Mouse (Mus musculus) hindbrain, embryonic 11.5 days (tissue): ENCODE data around the gene Nsun4. TPM values are rescaled to one million over a fixed set of nuclear protein-coding genes. Genes with fewer than 3 reads are reported as not detected.
A peak's percentile ranks its signal among the peaks of the same experiment; 100 is the strongest.

ENCODE experiments used
- ATAC-seq: fragments of 200-750 bp; cut with Nextera tagmentation; 2 replicates; pipeline ENCODE4 v1.8.0; 2017; ENCODE audit warnings: mild to moderate bottlenecking, moderate TSS enrichment, moderate library complexity; ENCODE audit not compliant: low FRiP score
- DNase-seq: peaks from one replicate; pipeline ENCODE4 v3.0.0-alpha.2; 2015; ENCODE audit warnings: low spot score
- H3K27ac ChIP-seq: fragments of 300-500 bp; sonication (generic); 2 replicates; pipeline ENCODE4 v1.5.1; 2014; ENCODE audit warnings: mild to moderate bottlenecking, low read depth, low read length
- H3K27me3 ChIP-seq: fragments of 300-500 bp; sonication (generic); 2 replicates; pipeline ENCODE4 v1.6.1; 2014; ENCODE audit warnings: mild to moderate bottlenecking, low read length, moderate library complexity, mixed read lengths; ENCODE audit not compliant: control insufficient read depth, insufficient read depth
- H3K36me3 ChIP-seq: fragments of 300-500 bp; sonication (generic); 2 replicates; pipeline ENCODE4 v1.6.1; 2014; ENCODE audit warnings: mild to moderate bottlenecking, low read length, moderate library complexity, mixed read lengths; ENCODE audit not compliant: control insufficient read depth, insufficient read depth
- H3K4me1 ChIP-seq: fragments of 300-500 bp; sonication (generic); replicated peaks from 2 replicates; pipeline ENCODE4 v1.6.1; 2014; ENCODE audit warnings: low read length, mixed read lengths; ENCODE audit not compliant: control insufficient read depth, insufficient read depth
- H3K4me2 ChIP-seq: fragments of 300-500 bp; sonication (generic); replicated peaks from 2 replicates; pipeline ENCODE4 v1.6.1; 2014; ENCODE audit warnings: mild to moderate bottlenecking, low read depth, low read length
- H3K4me3 ChIP-seq: fragments of 300-500 bp; sonication (generic); 2 replicates; pipeline ENCODE4 v1.5.1; 2014; ENCODE audit warnings: low read depth, low read length
- H3K9ac ChIP-seq: fragments of 300-500 bp; sonication (generic); 2 replicates; pipeline ENCODE4 v1.6.1; 2014; ENCODE audit warnings: low read depth, low read length
- H3K9me3 ChIP-seq: fragments of 300-500 bp; sonication (generic); 2 replicates; pipeline ENCODE4 v1.6.1; 2016; ENCODE audit warnings: low read length; ENCODE audit not compliant: control insufficient read depth
- WGBS: fragments of 180-500 bp; shearing (Covaris S2); extraction: QIAGEN DNeasy Blood & Tissue Kit; methylation state at CpG from one replicate; pipeline ENCODE4 v1.1.7; 2014; 5-methylcytosine and 5-hydroxymethylcytosine counted together
- polyA plus RNA-seq: library from polyadenylated mRNA; unstranded; fragments of >200 nt; fragmentation: Nextera tagmentation; extraction: Ambion mirVana; gene quantifications from 2 replicates; pipeline ENCODE4 v1.2.1, GENCODE M21; 2014

Nsun4 gene
- polyA plus RNA-seq, 1 experiment from 2014 or later = 19.3 TPM

DNA sequence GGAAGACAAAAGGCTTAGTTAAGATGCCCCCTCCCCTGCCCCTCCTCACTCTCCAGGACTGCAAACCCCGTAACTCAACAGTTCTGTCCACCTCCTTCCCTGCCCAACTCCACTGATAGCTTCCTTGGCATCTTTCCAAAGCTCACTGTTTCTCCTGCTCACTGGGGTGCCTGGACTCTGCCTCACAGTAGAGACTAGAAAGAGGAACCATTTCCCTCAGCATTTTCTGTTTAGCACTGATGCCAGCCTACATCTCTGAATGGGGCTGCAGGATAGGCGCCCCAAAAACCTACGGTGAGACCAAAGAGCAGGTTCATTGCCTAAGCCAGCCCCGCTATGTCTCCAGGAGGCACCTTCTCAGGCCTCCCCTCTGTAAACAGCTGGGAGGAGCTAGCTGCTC, 52.5 kb downstream of the Nsun4 start:
- H3K4me2 ChIP-seq = no peak overlapping the region
- no peak overlapping the region for H3K9ac ChIP-seq
- H3K9me3 ChIP-seq = no peaks in the 10 kb centered on the region
- no peak overlapping the region for H3K27ac ChIP-seq
- H3K27me3 ChIP-seq = no peaks in the 10 kb centered on the region
- WGBS = 78% methylated on average over 4 of the region's 4 CpGs
- ATAC-seq (no peak), DNase-seq (no peak)
- H3K4me1 ChIP-seq = no peaks in the 10 kb centered on the region
- no peaks in the 10 kb centered on the region for H3K36me3 ChIP-seq
- no peak overlapping the region for H3K4me3 ChIP-seq

DNA sequence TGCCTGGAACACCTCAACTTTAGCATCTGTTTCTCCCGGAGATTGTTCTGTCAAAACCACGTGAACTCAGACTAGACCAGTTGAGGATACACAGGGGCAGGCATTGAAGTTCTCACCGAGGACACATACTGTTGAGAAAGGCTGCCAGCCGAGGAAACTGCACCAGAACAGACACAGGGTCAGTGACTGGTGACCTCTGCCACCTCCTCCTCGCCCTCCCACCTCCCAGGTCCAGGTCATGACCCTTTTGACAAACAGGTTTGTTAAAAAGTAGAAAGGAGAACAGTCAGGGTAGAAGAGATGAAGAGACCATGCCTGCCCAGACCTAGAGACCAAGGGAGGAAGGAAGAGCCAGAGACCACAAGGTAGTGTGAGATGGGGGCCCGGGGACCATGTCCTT, 53.0 kb downstream of the Nsun4 start:
- ATAC-seq = no peak
- WGBS = 38% methylated on average over 6 of the region's 6 CpGs
- H3K4me2 ChIP-seq = no peak overlapping the region

GRCm38 (mm10) chr4:115996729-115997128, 56.9 kb downstream of the Nsun4 start:
- H3K9ac ChIP-seq = no peak overlapping the region
- no peaks in the 10 kb centered on the region for H3K4me1 ChIP-seq
- ATAC-seq (no peak), DNase-seq (no peak)
- no peaks in the 10 kb centered on the region for H3K9me3 ChIP-seq
- no peaks in the 10 kb centered on the region for H3K27me3 ChIP-seq
- H3K27ac ChIP-seq = no peak overlapping the region
- WGBS = 88% methylated on average over 4 of the region's 4 CpGs
- H3K4me2 ChIP-seq = no peak overlapping the region
- no peaks in the 10 kb centered on the region for H3K36me3 ChIP-seq
- H3K4me3 ChIP-seq = no peak overlapping the region

More for the DNA sequence above, 53.0 kb downstream of the Nsun4 start:
- Histone ChIP-seq H3K9me3 (no peaks in the 10 kb centered on the region), H3K27me3 (no peaks in the 10 kb centered on the region), H3K27ac (no peak overlapping the region), H3K4me1 (no peaks in the 10 kb centered on the region), H3K4me3 (no peak overlapping the region), H3K36me3 (no peaks in the 10 kb centered on the region), H3K9ac (no peak overlapping the region)
- DNase-seq = no peak

- Histone ChIP-seq H3K4me3 (no peak overlapping the region), H3K4me1 (no peaks in the 10 kb centered on the region), H3K4me2 (no peak overlapping the region), H3K27ac (no peak overlapping the region), H3K27me3 (no peaks in the 10 kb centered on the region), H3K9ac (no peak overlapping the region), H3K9me3 (no peaks in the 10 kb centered on the region), H3K36me3 (no peaks in the 10 kb centered on the region)
- ATAC-seq (peak; percentile 68), DNase-seq (no peak)
- 71% methylated on average over 2 of the region's 2 CpGs for WGBS
These were observed 58.3 kb downstream of the Nsun4 start for GRCm38 (mm10) chr4:115995376-115995730.

DNA sequence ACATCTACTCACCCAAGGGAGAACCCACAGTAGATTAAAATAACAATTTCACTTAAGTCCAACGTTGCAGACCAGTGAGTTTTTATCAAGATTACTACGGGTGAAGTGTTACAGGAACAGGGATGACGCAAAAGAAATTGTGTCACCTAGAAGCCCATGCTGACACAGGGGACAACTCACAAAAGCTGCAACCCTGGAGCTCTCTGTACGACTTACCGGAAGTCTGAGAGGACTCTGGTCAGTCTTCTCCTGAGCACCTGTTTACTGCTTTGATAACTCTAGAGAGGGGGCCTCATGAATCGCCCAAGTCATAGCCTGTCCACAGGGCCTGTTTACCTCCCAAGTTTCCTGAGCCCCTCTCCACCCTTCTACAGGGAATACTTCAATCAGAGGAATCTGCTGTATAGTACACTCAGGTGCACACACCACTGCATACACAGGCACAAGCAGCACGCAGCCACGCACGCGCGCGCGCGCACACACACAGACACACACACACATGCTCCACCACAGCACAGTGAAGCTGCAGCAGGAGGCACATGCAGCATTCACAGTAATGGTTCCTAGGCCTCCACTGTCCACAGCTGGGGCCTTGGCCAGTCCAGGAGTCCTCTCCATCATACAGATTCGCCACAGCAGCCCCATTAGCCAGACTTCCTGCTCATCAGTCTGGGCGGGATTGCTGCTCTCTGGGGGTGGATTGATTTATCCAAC, 58.9 kb downstream of the Nsun4 start:
- DNase-seq (no peak), ATAC-seq (peak; percentile 71)
- no peak overlapping the region for H3K4me2 ChIP-seq
- H3K9ac ChIP-seq = no peak overlapping the region
- no peaks in the 10 kb centered on the region for H3K4me1 ChIP-seq
- no peak overlapping the region for H3K27ac ChIP-seq
- no peak overlapping the region for H3K4me3 ChIP-seq
- H3K9me3 ChIP-seq = no peaks in the 10 kb centered on the region
- no peaks in the 10 kb centered on the region for H3K27me3 ChIP-seq
- 89% methylated on average over 16 of the region's 16 CpGs for WGBS
- no peaks in the 10 kb centered on the region for H3K36me3 ChIP-seq

- ATAC-seq = no peak
- WGBS = 85% methylated on average over 7 of the region's 7 CpGs
- H3K9me3 ChIP-seq = no peaks in the 10 kb centered on the region
These were observed 64.3 kb downstream of the Nsun4 start for GRCm38 (mm10) chr4:115989382-115989781.

DNA sequence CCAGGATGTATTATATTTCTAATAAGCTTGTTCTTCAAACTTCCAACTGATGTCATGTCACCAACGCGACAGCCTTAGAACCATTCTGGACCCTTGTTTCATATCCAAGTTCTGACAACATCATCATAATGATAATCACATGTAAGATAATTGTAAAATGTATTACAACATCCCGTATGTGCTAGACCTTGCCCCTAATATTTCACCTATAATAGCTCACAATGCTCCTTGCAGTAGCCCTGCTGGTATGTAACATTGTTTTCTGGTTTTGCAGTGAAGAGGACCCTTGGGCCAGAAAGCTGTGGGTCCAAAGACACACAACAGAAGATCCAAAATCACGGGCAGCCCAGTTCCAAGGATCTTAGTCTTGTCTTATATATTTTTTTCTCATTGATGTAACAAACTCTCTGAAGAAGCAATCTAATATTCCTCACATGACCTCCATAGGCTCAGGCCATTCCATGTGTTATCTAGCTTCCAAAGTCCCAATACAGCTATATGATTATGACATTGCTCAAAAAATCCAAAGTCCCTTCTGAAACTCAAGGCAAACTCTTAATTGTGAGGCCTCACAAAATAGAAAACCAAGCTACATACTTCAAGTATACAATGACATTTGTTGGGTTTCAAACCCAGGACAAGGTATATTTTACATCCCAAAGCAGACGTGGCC, 65.7 kb downstream of the Nsun4 start:
- H3K36me3 ChIP-seq = no peaks in the 10 kb centered on the region
- ATAC-seq = no peak
- H3K4me2 ChIP-seq = no peak overlapping the region
- 79% methylated on average over 5 of the region's 5 CpGs for WGBS
- H3K4me1 ChIP-seq = no peaks in the 10 kb centered on the region
- DNase-seq = no peak
- no peak overlapping the region for H3K4me3 ChIP-seq
- H3K9ac ChIP-seq = no peak overlapping the region
- no peaks in the 10 kb centered on the region; the same call in 1 of the 2 replicates for H3K27me3 ChIP-seq
- no peak overlapping the region for H3K27ac ChIP-seq
- no peaks in the 10 kb centered on the region for H3K9me3 ChIP-seq

More at GRCm38 (mm10) chr4:115989382-115989781, 64.3 kb downstream of the Nsun4 start:
- no peaks in the 10 kb centered on the region; the same call in 1 of the 2 replicates for H3K27me3 ChIP-seq
- H3K4me2 ChIP-seq = no peak overlapping the region
- no peaks in the 10 kb centered on the region for H3K36me3 ChIP-seq
- no peak overlapping the region for H3K4me3 ChIP-seq
- H3K4me1 ChIP-seq = no peaks in the 10 kb centered on the region
- no peak overlapping the region for H3K9ac ChIP-seq
- H3K27ac ChIP-seq = no peak overlapping the region
- DNase-seq = no peak

- WGBS = 81% methylated on average over 1 of the region's 1 CpGs
- no peak overlapping the region for H3K9ac ChIP-seq
- no peaks in the 10 kb centered on the region for H3K4me1 ChIP-seq
- DNase-seq (no peak), ATAC-seq (no peak)
- H3K4me2 ChIP-seq = no peak overlapping the region
- H3K27ac ChIP-seq = no peak overlapping the region
- no peaks in the 10 kb centered on the region for H3K9me3 ChIP-seq
- H3K4me3 ChIP-seq = no peak overlapping the region
- H3K36me3 ChIP-seq = no peaks in the 10 kb centered on the region
- no peaks in the 10 kb centered on the region; the same call in 1 of the 2 replicates for H3K27me3 ChIP-seq
These were observed 66.2 kb downstream of the Nsun4 start for GRCm38 (mm10) chr4:115987436-115987835.

GRCm38 (mm10) chr4:115984967-115985366, 68.7 kb downstream of the Nsun4 start:
- peak; percentile 17 for DNase-seq
- Histone ChIP-seq H3K9me3 (no peaks in the 10 kb centered on the region), H3K9ac (no peak overlapping the region), H3K4me2 (no peak overlapping the region), H3K27ac (no peak overlapping the region), H3K4me1 (no peaks in the 10 kb centered on the region), H3K4me3 (no peak overlapping the region), H3K27me3 (peaks cover 13% of the 10 kb centered on the region), H3K36me3 (no peaks in the 10 kb centered on the region)
- ATAC-seq = no peak
- WGBS = 36% methylated on average over 8 of the region's 8 CpGs
